ENCODE assay signal across 13 mouse cellular contexts in the genomic region with DNA sequence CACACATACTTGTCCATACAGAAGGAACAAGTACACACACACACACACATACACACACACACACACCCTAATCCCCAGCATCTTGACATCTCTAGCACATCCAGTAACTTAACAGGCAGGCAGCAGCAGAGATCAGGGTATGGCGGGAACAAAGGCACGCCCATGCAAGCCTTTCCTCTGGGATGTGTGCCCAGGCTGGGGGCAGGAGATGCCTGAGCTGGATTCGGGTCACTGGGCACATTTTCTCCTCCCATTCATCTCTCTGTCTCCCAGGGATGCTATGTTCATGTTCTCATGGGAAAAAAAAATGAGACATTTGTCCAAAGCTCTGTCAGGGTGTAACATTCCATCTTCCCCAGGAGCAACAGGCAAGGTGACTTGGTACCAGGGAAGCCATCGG. TPM values are rescaled to one million over a fixed set of nuclear protein-coding genes. Genes with fewer than 3 reads are reported as not detected.
A peak's percentile ranks its signal among the peaks of the same experiment; 100 is the strongest.
DNase-seq lines count a peak whose midpoint lies in the region; ATAC-seq and TF ChIP-seq lines count a peak whose summit lies in the region.
"Had no signal": no experiment of that assay in that cellular context is flagged by ENCODE, and none has a peak within 500 bp of the region (broad histone marks: within the 10 kb centered on the region; RNA-seq: fewer than 3 reads in every experiment).

No protein-coding gene starts in this region.

- no peak for TF ChIP-seq CTCF in brain, embryonic 14.5 days (IDR thresholded peaks at IDR 0.05; ENCODE audit: borderline replicate concordance, extremely low read depth, insufficient read depth, insufficient read length)

- peaks cover 10% of the 10 kb centered on the region; the same call in 1 of the 2 replicates for H3K4me1 ChIP-seq in forebrain, embryonic 14.5 days (ENCODE audit: control insufficient read depth, insufficient read depth, low read length)

- no peaks in the 10 kb centered on the region for H3K27me3 ChIP-seq in forebrain, embryonic 14.5 days (replicated peaks; ENCODE audit: control insufficient read depth, insufficient read depth, low read length)
- H3K27me3 ChIP-seq: CH12.LX; heart, embryonic 15.5 days had no signal

- no peaks in the 10 kb centered on the region for H3K9me3 ChIP-seq in forebrain, embryonic 14.5 days (replicated peaks; ENCODE audit: control insufficient read depth, low read length)
- H3K9me3 ChIP-seq: heart, embryonic 15.5 days; megakaryocyte, embryonic 14.5 days had no signal

- ATAC-seq in forebrain, embryonic 14.5 days: peak; percentile 52; the same call in 1 of the 2 replicates

- no peak overlapping the region for H3K27ac ChIP-seq in forebrain, embryonic 14.5 days (ENCODE audit: low read depth, low read length)
- H3K27ac ChIP-seq: heart, embryonic 15.5 days had no signal

- H3K4me3 ChIP-seq in forebrain, embryonic 14.5 days (ENCODE audit: low read depth, low read length): no peak overlapping the region
- H3K4me3 ChIP-seq: heart, embryonic 15.5 days; megakaryocyte, embryonic 14.5 days had no signal

- DNase-seq in kidney, adult 11 months: peak; percentile 24
- no peak for DNase-seq in kidney, postnatal 10 days
- DNase-seq in brain, embryonic 14.5 days (ENCODE audit: low read depth): peak; percentile 71
- no peak for DNase-seq in forebrain, embryonic 14.5 days (ENCODE audit: low spot score)
- DNase-seq in retina, postnatal 1 day: peak; percentile 92
- no peak for DNase-seq in spleen, postnatal 10 days (ENCODE audit: low spot score in 2 of 2)
- no peak for DNase-seq in left cerebral cortex, postnatal 14 days (ENCODE audit: low spot score in 2 of 2)
- DNase-seq: cerebellum, adult 2 months; lung, adult 2 months; thymus, postnatal 36 days had no signal

- H3K4me2 ChIP-seq in forebrain, embryonic 14.5 days (ENCODE audit: low read length): no peak overlapping the region
- H3K4me2 ChIP-seq: heart, embryonic 15.5 days had no signal

- WGBS in forebrain, embryonic 14.5 days: 57% methylated on average over 4 of the region's 4 CpGs

- intact Hi-C loops in left cerebral cortex, postnatal 14 days (cut with DNase I): no loop called here

- no peak overlapping the region for H3K9ac ChIP-seq in forebrain, embryonic 14.5 days (ENCODE audit: low read length)
- H3K9ac ChIP-seq: heart, embryonic 15.5 days had no signal

- no peaks in the 10 kb centered on the region; the same call in 1 of the 2 replicates for H3K36me3 ChIP-seq in forebrain, embryonic 14.5 days (ENCODE audit: control insufficient read depth, insufficient read depth, low read length)
- H3K36me3 ChIP-seq: heart, embryonic 15.5 days had no signal

- no peak for TF ChIP-seq POLR2A in brain, embryonic 14.5 days (IDR thresholded peaks at IDR 0.05; ENCODE audit: borderline replicate concordance, extremely low read depth, insufficient read depth, insufficient read length, poor library complexity, severe bottlenecking)

RNA-seq across cellular contexts. Expression of a gene that starts 14.9 kb away (rescaled TPM):
- polyA plus RNA-seq in brain, embryonic 14.5 days (2012; rRNA removed): 10.7 and 16.5 TPM in 2 replicates
- polyA plus RNA-seq in forebrain, embryonic 14.5 days (2014; fragmentation: Nextera tagmentation; extraction: Ambion mirVana): 22.9 and 24.7 TPM in 2 replicates
- total RNA-seq in left cerebral cortex, postnatal 14 days (2021): 100 to 1,000 TPM in 1 of 2 experiments, 10 to 100 TPM in 1; 97.1 to 119 TPM

Comparison
In these comparisons a context has a peak if more than half of its experiments do, and no peak if none do; other contexts are left out.
1. DNase-seq: peak in kidney, adult 11 months (single experiment), brain, embryonic 14.5 days (single experiment) and retina, postnatal 1 day (single experiment); none in kidney, postnatal 10 days (single experiment), forebrain, embryonic 14.5 days (single experiment), spleen, postnatal 10 days (0 of 2) and left cerebral cortex, postnatal 14 days (0 of 2).